Mouse (Mus musculus) heart, embryonic 16.5 days (tissue): ENCODE results near the gene Bok. TPM values are rescaled to one million over a fixed set of nuclear protein-coding genes. Genes with fewer than 3 reads are reported as not detected.

Source experiments
- ATAC-seq: fragments of 200-750 bp; cut with Nextera tagmentation; replicated peaks from 2 replicates; pipeline ENCODE4 v1.8.0; 2017; ENCODE audit warnings: moderate number of reproducible peaks; ENCODE audit not compliant: insufficient read depth, low FRiP score; ENCODE audit errors: extremely low read depth
- H3K27ac ChIP-seq: fragments of 300-500 bp; sonication (generic); 2 replicates; pipeline ENCODE4 v1.5.1; 2014; ENCODE audit warnings: mild to moderate bottlenecking, low read length, control low read depth, moderate library complexity
- H3K27me3 ChIP-seq: fragments of 300-500 bp; sonication (generic); 2 replicates; pipeline ENCODE4 v1.6.1; 2014; ENCODE audit warnings: low read length, mixed read lengths; ENCODE audit not compliant: control insufficient read depth, insufficient read depth
- H3K36me3 ChIP-seq: fragments of 300-500 bp; sonication (generic); 2 replicates; pipeline ENCODE4 v1.6.1; 2014; ENCODE audit not compliant: control insufficient read depth, insufficient read depth
- H3K4me1 ChIP-seq: fragments of 300-500 bp; sonication (generic); 2 replicates; pipeline ENCODE4 v1.6.1; 2014; ENCODE audit warnings: low read length, mixed read lengths; ENCODE audit not compliant: control insufficient read depth, insufficient read depth
- H3K4me2 ChIP-seq: fragments of 300-500 bp; sonication (generic); 2 replicates; pipeline ENCODE4 v1.6.1; 2014; ENCODE audit warnings: low read depth, mild to moderate bottlenecking, control low read depth, low read length
- H3K4me3 ChIP-seq: fragments of 300-500 bp; sonication (generic); 2 replicates; pipeline ENCODE4 v1.5.1; 2014; ENCODE audit warnings: mild to moderate bottlenecking, control low read depth, low read length
- H3K9ac ChIP-seq: fragments of 300-500 bp; sonication (generic); 2 replicates; pipeline ENCODE4 v1.6.1; 2014; ENCODE audit warnings: low read length, control low read depth
- H3K9me3 ChIP-seq: fragments of 300-500 bp; sonication (generic); replicated peaks from 2 replicates; pipeline ENCODE4 v1.6.1; 2016; ENCODE audit warnings: low read length; ENCODE audit not compliant: control insufficient read depth
- WGBS: fragments of 180-500 bp; shearing (Covaris S2); extraction: QIAGEN DNeasy Blood & Tissue Kit; methylation state at CpG from one replicate; pipeline ENCODE4 v1.1.7; 2014; 5-methylcytosine and 5-hydroxymethylcytosine counted together
- polyA plus RNA-seq: library from polyadenylated mRNA; unstranded; fragments of >200 nt; fragmentation: Nextera tagmentation; extraction: Ambion mirVana; gene quantifications from 2 replicates; pipeline ENCODE4 v1.2.1, GENCODE M21; 2015

The Bok gene
- polyA plus RNA-seq, 1 experiment from 2014 or later, result 41.4 TPM

DNA sequence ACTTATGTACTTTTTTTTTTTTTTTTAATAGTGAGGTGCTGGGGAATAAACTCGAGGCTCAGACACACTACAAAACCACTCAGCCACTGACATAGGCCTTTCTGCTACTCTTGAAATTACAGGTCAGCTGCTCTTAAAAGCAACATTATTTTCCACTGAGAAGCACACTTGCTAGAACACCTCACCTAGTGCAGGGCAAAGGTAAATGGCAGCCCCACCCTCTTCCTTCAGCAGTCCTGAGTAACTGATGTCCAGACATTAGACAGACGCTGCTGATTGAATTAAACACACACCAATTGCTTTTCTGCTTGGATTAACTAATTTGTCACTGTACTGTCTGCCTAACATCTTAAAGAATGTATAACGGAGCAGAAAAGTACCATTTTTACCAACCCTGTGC lies 39.2 kb downstream of the Bok start:
- 90% methylated on average over 3 of the region's 3 CpGs for WGBS
- Histone ChIP-seq H3K4me1 (peaks cover 2% of the 10 kb centered on the region), H3K4me2 (no peak overlapping the region), H3K36me3 (peaks cover 9% of the 10 kb centered on the region; the same call in 1 of the 2 replicates), H3K9ac (no peak overlapping the region), H3K9me3 (no peaks in the 10 kb centered on the region), H3K27me3 (no peaks in the 10 kb centered on the region), H3K27ac (no peak overlapping the region), H3K4me3 (no peak overlapping the region)
- ATAC-seq, result no peak

DNA sequence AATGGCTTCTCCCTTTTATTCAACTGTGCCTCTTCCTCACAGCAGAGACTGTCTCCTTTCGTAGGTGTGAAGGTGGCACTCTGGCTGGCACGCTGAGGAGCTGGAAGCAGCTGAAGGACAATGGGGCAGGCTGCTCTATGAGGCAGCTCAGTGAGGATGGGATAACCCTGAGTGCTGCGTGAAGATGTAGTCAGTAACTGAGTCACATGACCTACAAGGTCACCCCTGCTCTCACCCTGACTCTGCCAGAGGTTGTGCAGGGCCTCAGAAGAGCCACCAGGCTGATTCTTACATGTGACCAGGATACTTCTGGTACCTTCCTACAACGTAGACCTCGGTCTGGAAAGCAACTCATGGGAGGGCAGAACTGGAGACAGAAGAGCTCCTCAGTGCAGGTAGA lies 40.2 kb downstream of the Bok start:
- Histone ChIP-seq H3K4me2 (no peak overlapping the region), H3K27me3 (no peaks in the 10 kb centered on the region), H3K9me3 (no peaks in the 10 kb centered on the region), H3K9ac (no peak overlapping the region), H3K36me3 (peaks cover 9% of the 10 kb centered on the region; the same call in 1 of the 2 replicates), H3K4me1 (peaks cover 2% of the 10 kb centered on the region), H3K4me3 (no peak overlapping the region), H3K27ac (no peak overlapping the region)
- ATAC-seq, result no peak; the same call in 1 of the 2 replicates
- WGBS, result 65% methylated on average over 5 of the region's 5 CpGs

DNA sequence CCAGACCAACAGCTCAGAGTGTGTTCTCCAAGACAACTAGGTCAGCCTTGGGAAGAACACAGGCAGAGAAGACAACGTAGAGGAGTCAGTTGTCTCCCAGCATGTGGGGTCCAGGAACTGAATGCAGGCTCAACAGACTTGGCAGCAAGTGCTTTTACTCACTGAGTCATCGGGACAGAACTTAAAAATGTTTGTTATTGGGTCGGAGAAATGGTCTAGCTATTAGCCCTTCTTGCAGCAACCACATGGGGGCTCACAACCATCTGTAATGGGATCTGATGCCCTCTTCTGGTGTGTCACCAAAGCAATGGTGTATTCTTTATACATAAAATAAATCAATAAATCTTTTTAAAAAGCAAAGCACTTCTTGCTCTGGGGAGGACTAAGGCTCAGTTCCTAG lies 40.7 kb downstream of the Bok start:
- H3K4me3 ChIP-seq, result no peak overlapping the region
- ATAC-seq, result no peak
- peaks cover 2% of the 10 kb centered on the region for H3K4me1 ChIP-seq
- no peaks in the 10 kb centered on the region for H3K27me3 ChIP-seq
- H3K27ac ChIP-seq, result no peak overlapping the region
- peaks cover 9% of the 10 kb centered on the region; the same call in 1 of the 2 replicates for H3K36me3 ChIP-seq
- WGBS, result 81% methylated on average over 3 of the region's 3 CpGs
- no peaks in the 10 kb centered on the region for H3K9me3 ChIP-seq
- no peak overlapping the region for H3K9ac ChIP-seq
- no peak overlapping the region for H3K4me2 ChIP-seq

DNA sequence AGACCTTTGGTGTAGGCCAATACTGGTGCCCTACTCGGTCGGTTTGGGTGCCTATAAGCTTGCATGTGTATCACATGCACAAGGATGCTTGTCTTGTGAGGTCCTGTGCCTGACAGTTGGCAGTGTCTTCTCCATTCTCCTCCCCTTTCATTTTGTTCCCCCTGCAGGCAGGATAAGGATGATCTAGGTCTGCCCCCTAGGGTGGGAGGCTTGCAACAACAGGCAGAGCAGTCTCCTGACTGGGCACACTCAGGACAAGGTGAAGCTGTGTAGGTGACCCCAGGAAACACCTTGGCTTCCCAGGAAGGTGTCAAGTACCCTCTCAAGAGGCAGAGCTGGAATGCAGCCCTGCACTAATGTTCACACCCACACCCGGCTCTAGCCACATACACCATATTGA lies 41.5 kb downstream of the Bok start:
- peak; percentile 49; the same call in 1 of the 2 replicates for ATAC-seq
- no peak overlapping the region for H3K27ac ChIP-seq
- no peak overlapping the region for H3K4me2 ChIP-seq
- 46% methylated on average over 3 of the region's 3 CpGs for WGBS
- no peaks in the 10 kb centered on the region for H3K9me3 ChIP-seq
- H3K27me3 ChIP-seq, result no peaks in the 10 kb centered on the region
- H3K9ac ChIP-seq, result no peak overlapping the region
- H3K4me3 ChIP-seq, result no peak overlapping the region
- peaks cover 5% of the 10 kb centered on the region for H3K4me1 ChIP-seq
- peaks cover 9% of the 10 kb centered on the region; the same call in 1 of the 2 replicates for H3K36me3 ChIP-seq

DNA sequence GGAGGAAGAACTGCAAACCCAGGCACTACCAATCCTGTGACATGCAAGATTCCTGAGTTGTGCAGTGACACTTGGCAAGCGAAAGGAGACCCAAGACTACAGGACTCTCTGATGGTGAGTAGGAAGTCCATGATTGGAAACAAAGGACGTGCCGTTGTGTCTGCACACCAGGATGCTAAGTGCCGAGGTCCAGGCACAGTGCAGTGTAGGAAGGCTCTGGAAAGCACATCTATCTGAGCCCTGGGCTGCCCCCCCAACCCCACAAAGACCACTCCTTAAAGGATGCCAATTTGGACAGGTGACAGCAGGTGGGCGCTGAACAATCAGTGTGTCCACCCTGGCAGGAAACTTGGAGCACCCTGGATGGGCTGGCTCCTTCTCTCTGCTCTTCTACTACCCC lies 45.6 kb downstream of the Bok start:
- peaks cover 7% of the 10 kb centered on the region for H3K4me1 ChIP-seq
- no peaks in the 10 kb centered on the region for H3K9me3 ChIP-seq
- no peak overlapping the region; the same call in 1 of the 2 replicates for H3K9ac ChIP-seq
- WGBS, result 76% methylated on average over 5 of the region's 5 CpGs
- H3K27ac ChIP-seq, result no peak overlapping the region
- H3K4me3 ChIP-seq, result peak overlapping the region; percentile 22; the same call in 1 of the 2 replicates
- ATAC-seq, result no peak
- H3K4me2 ChIP-seq, result peak overlapping the region; percentile 47
- H3K27me3 ChIP-seq, result no peaks in the 10 kb centered on the region
- H3K36me3 ChIP-seq, result no peaks in the 10 kb centered on the region

DNA sequence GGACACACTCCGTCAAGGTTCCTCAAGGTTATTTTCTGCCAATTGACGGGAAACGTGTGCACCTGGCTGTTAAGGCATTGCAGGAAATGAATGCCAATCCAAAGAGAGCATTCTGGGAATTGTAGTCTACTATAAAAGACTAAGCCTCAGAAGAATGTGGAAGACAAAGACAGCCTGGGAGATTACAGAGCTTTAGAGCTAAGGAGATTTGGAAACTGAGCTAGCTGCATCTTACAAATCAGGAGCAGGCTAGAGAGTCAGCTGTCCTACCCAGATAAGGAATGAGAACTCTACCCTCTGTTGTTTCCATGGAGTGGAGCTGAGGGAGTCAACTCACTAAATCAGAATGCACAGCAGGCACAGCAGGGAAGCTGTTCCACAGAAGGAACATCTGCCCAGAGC lies 46.4 kb downstream of the Bok start:
- Histone ChIP-seq H3K9me3 (no peaks in the 10 kb centered on the region), H3K4me3 (peak overlapping the region; percentile 22), H3K4me1 (peaks cover 7% of the 10 kb centered on the region), H3K27me3 (no peaks in the 10 kb centered on the region), H3K9ac (no peak overlapping the region), H3K36me3 (no peaks in the 10 kb centered on the region), H3K27ac (0 out of 2 replicates have a peak overlapping the region, but pooled peaks have one; percentile 18), H3K4me2 (peak overlapping the region; percentile 49)
- 21% methylated on average over 3 of the region's 3 CpGs for WGBS
- peak; percentile 54 for ATAC-seq

DNA sequence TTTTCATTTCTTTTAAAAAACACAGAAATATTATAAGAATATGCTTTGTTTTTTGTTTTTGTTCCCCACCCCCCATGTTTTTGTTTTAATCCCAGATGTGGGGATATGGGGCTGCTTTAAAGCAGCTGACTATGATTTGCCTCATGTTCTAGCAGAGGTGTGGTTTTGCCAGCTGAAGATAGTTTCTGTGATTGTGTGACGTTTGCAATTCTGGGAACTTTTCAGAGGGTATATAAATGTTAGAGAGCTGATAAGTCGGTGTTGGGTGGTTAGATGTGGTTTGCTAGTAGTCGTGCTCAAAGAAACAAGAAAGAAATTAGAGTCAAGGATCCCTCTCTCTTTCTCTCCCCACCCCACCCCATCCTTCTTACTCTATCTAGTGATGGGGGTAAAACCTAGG lies 50.4 kb downstream of the Bok start:
- Histone ChIP-seq H3K9ac (no peak overlapping the region), H3K4me2 (no peak overlapping the region), H3K4me3 (no peak overlapping the region), H3K4me1 (peaks cover 5% of the 10 kb centered on the region), H3K27ac (no peak overlapping the region), H3K36me3 (no peaks in the 10 kb centered on the region), H3K27me3 (no peaks in the 10 kb centered on the region), H3K9me3 (no peaks in the 10 kb centered on the region)
- 77% methylated on average over 3 of the region's 3 CpGs for WGBS
- no peak for ATAC-seq

DNA sequence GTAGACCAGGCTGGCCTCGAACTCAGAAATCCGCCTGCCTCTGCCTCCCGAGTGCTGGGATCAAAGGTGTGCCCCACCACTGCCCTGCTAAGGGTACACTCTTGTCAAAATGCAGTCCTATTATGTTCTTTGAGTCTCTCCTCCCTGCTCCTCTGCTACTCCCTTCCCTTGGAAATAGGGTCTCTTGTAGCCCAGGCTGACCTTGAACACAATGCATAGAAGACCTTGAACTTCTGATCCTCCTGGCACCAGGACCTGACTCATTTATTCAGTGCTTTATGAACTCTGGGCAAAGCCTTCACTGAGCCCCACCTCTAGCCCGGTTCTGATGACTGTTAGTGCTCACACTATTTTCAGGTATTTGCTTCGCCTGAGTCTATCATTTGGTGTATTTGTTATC lies 52.3 kb downstream of the Bok start:
- Histone ChIP-seq H3K4me3 (no peak overlapping the region), H3K27me3 (no peaks in the 10 kb centered on the region), H3K4me2 (no peak overlapping the region), H3K9ac (no peak overlapping the region), H3K9me3 (no peaks in the 10 kb centered on the region), H3K36me3 (no peaks in the 10 kb centered on the region), H3K4me1 (peaks cover 10% of the 10 kb centered on the region), H3K27ac (no peak overlapping the region)
- WGBS, result 93% methylated on average over 5 of the region's 5 CpGs
- ATAC-seq, result no peak

DNA sequence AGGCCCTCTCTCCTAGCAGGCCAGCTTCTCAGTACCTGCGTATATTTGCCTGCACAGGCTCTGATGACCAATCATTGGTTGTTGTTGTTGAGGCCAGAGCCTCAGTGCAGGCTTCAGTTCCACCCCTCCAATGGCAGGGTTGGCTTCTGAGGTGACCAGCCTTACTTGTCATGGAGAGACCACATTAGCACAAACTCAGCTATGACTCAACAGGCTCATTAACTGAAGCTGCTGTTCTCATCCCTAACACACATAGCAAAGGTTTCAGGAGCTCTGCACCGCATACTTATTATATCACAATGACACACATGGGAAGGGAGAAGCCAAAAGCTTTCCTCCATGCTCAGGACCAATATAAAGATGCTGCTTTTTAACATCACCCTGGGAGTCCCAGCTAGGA lies 55.2 kb downstream of the Bok start:
- no peaks in the 10 kb centered on the region for H3K9me3 ChIP-seq
- no peaks in the 10 kb centered on the region for H3K27me3 ChIP-seq
- no peak overlapping the region for H3K4me3 ChIP-seq
- WGBS, result 78% methylated on average over 2 of the region's 2 CpGs
- ATAC-seq, result no peak
- H3K27ac ChIP-seq, result no peak overlapping the region
- no peaks in the 10 kb centered on the region for H3K36me3 ChIP-seq
- peaks cover 10% of the 10 kb centered on the region for H3K4me1 ChIP-seq
- no peak overlapping the region for H3K4me2 ChIP-seq
- H3K9ac ChIP-seq, result no peak overlapping the region
